27 mouse cellular contexts compared by ENCODE assay signal in the genomic region with DNA sequence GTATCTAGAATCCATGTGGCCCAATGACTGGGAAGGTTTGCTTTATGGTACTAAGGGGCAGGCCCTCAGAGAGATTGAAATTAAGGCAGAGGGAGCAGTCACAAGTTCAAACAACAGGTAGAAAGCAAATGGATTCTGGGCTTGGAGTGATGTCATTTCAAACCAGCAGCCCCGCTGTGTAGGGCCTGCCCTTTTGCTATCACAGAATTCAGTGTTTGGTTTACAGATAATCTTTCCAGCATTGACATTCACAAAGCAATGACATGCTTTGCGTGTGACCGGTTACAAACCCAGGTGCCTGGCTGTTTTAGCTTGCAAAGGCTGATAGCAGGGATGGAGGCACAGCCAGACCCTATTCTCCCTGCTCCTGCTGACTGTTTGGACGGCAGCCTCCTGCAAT.
"Had no signal": no experiment of that assay in that cellular context is flagged by ENCODE, and none has a peak within 500 bp of the region (broad histone marks: within the 10 kb centered on the region; RNA-seq: fewer than 3 reads in every experiment).

No protein-coding gene starts in this region.

- H3K9ac ChIP-seq: forebrain, postnatal 0 days; heart, embryonic 13.5 days; heart, embryonic 15.5 days; hindbrain, embryonic 12.5 days; hindbrain, embryonic 15.5 days; kidney, embryonic 15.5 days; limb, embryonic 13.5 days; limb, embryonic 15.5 days; liver, embryonic 12.5 days had no signal

- H3K27me3 ChIP-seq: heart, embryonic 13.5 days; heart, embryonic 15.5 days; hindbrain, embryonic 12.5 days; hindbrain, embryonic 15.5 days; kidney, embryonic 15.5 days; limb, embryonic 13.5 days; limb, embryonic 15.5 days; liver, embryonic 12.5 days had no signal

- H3K4me2 ChIP-seq: heart, embryonic 11.5 days; heart, embryonic 13.5 days; heart, embryonic 15.5 days; hindbrain, embryonic 12.5 days; hindbrain, embryonic 15.5 days; kidney, embryonic 15.5 days; limb, embryonic 13.5 days; limb, embryonic 15.5 days; liver, embryonic 12.5 days had no signal

- H3K4me3 ChIP-seq: gastrocnemius, adult 2 months; heart, embryonic 13.5 days; heart, embryonic 15.5 days; hindbrain, embryonic 12.5 days; hindbrain, embryonic 15.5 days; kidney, embryonic 15.5 days; limb, embryonic 13.5 days; limb, embryonic 15.5 days; liver, embryonic 12.5 days had no signal

- ATAC-seq: forebrain, postnatal 0 days; intestine, embryonic 16.5 days; liver, embryonic 12.5 days had no signal

- H3K4me1 ChIP-seq: hindbrain, embryonic 12.5 days; hindbrain, embryonic 15.5 days; liver, embryonic 12.5 days had no signal

- H3K9me3 ChIP-seq: heart, embryonic 13.5 days; heart, embryonic 15.5 days; hindbrain, embryonic 12.5 days; hindbrain, embryonic 15.5 days; kidney, embryonic 15.5 days; limb, embryonic 13.5 days; limb, embryonic 15.5 days; liver, embryonic 12.5 days had no signal

- DNase-seq: forebrain, postnatal 0 days; gastrocnemius, adult 2 months; gastrocnemius, postnatal 10 days; gastrocnemius, postnatal 25 days; heart, adult 18-20 months; heart, postnatal 14 days; heart, postnatal 36 days; kidney, adult 11 months; kidney, adult 2 months; kidney, adult 9 months; kidney, postnatal 14 days; kidney, postnatal 36 days; layer of hippocampus, adult 9-11 months; layer of hippocampus, postnatal 36 days; left cerebral cortex, postnatal 4 days had no signal

- H3K27ac ChIP-seq: gastrocnemius, adult 2 months; heart, embryonic 13.5 days; heart, embryonic 15.5 days; hindbrain, embryonic 12.5 days; hindbrain, embryonic 15.5 days; hindbrain, postnatal 0 days; kidney, embryonic 15.5 days; kidney, postnatal 0 days; limb, embryonic 15.5 days; liver, embryonic 12.5 days had no signal
